Mouse (Mus musculus): ENCODE measurements around the gene Pard3.

Pard3 gene

DNA sequence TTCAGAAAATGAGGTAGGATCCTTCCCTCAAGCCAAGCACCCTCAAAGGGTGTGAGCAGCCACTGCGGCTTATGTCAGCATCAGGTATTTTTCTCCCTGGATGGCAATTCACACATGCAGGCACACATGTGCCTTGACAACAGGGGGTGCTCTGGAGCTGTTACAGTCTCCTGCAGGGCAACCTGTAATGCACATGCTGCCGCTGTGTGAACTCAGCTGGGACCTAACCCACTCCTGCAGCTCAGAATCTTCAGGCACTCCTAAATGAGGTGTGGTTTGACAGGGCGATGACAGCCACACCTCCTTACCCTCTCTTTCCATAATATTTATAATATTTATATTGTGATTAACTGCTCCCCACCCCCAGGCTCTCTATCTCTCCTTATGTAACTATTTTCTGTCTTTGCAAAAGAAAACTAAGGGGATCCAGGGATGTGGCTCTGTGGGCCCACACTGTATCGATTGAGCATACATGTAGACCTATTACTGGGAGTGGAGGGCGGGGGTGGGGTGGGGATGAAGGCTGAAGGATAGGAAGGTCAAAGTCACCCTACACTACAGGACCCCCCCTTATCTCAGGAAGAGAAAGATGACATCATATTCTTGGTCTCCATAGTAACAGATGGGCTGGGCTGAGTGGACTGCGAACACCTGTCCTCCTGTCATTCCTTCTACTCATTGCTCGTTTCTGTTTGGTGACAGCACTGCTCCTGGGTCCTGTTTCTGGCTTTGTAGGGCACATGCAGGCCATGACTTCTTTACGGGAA lies 375.1 kb downstream of the Pard3 start:
- peak; percentile 70 for DNase-seq (ENCODE audit: low spot score)

DNA sequence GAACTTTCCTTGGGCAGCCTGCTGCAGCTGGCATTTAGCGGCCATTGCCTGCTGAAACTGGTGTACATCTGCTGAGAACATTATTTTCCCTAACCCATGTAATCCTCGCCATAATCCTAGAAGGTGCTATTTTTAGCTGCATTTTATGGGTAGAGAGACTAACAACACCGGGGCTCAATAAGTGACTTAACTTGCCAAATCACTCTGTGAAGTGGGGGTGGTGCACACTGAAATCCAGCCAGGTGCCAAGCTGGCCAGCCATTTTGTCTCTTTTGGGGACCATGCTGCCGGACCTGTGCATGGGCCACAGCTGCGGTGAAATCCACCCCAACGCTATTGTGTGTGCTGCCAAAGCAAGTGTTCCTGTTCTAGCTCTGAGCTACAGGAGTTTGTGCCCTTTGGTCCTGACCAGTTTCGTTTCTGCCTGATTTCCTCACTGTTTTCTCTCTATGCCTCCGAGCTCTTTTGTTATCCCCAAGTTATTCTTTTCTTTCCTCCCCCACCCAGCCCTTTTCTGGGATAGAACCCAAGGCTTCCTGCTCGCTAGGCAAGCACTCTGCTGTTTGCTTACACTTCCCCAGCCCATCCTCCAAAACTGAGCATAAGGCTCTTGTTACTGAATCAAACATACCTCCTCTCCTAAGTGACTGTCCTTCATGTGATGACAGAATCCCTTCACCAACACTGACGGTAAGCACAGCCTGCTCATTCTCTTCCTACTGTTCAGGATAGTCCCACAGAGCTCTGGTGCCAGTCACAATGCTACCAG lies 375.9 kb downstream of the Pard3 start:
- peak; percentile 30 for DNase-seq (ENCODE audit: low spot score)

DNA sequence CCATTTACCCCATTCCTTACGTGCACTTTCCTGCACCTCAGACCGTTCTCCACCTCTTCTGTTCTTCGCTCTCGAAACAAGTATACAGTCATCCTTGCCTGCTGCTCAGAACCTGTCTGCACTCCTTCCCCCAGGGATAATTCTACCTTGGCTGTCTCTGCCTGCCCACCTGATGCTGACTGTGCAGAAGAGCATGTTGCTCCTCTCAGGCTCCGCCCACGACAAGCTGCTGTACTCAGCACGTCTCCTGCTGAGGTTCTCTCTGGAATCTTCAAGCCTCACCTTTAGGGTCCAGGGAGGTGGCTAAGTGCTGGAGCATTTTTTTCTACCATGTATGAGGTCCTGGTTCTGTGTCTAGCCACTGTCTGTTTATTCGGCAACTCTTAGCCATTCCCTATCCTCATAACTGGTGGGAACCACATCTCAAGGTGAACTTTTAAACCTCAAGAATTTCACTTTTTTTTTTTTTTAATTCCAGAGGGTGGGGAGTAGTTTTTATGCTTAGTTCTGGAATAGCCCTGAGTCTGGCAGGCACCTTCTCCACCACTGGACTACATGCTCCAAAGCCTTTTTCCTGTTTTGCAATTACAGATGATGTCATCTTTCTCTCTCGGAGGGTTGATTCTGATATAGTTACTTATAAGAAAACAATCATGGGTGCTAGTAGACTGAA lies 376.6 kb downstream of the Pard3 start:
- DNase-seq (ENCODE audit: low spot score): peak; percentile 23

DNA sequence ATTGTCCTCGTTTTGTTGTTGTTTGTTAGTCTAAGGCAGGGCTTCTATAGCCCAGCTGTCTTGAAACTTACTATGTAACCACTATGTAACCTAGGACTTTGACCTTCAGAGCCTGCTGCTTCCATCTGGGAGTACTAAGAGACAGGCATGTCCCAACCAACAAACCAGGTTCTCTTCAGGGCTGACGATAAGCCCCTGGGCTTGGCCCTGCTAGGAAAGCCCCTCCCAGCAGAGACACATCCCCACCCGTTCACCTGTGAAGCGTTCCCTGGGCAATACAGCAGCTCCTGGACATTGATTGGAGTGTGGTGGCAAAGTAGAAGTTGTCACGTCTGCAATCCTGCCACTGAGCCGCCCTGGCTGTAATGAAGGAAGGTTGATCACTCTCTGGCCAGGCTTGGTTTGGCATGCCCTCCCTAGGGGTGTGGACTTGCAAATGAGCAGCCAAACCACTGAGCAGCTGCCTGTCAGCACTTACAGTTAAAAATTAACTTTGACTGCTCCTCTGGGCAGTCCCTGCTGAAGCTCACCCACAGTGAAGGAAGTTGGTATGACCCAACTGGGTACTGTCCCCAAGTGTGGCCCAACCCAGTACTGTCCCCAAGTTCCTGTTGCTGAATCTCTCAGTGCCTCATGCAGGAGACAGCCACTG lies 377.3 kb downstream of the Pard3 start:
- peak; percentile 93 for DNase-seq (ENCODE audit: low spot score)

- DNase-seq (ENCODE audit: low spot score): no peak
These were observed 383.7 kb downstream of the Pard3 start for GRCm38 (mm10) chr8:127447401-127447800.

- DNase-seq (ENCODE audit: low spot score): no peak
These were observed 385.6 kb downstream of the Pard3 start for GRCm38 (mm10) chr8:127449066-127449840.

DNA sequence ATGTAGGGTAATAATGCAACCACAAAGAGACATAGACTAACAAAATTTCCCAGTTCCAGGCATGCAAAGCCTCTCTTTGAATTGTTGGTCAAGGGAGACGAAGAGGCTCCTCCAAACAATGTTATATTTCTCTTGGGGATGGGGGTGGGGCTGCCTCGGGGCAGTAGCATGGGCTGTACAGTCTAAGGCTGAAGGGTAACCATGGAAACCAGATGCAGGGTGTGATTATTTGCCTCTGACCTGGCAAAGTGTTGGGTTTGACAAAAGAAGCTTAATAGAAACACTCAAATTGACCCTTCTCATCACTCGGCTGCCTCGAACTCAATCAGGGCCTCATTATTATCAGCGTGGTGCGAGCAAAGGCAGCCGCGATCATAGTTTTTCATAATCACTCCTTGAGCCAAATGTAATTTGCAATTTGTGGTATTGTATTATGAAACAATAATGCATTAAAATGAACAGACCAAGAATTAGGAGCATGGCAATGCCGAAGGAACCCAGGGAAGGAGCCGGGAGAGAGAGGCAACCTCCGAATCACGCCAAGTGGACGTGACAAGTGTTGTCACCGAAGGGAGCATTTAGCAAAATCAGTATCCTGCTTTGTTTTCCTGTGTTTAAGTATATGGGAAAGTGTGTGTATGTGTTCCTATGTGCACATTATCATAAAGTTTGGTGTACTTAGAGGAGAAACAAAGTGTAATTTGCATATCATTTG lies 387.4 kb downstream of the Pard3 start:
- DNase-seq (ENCODE audit: low spot score): no peak

DNA sequence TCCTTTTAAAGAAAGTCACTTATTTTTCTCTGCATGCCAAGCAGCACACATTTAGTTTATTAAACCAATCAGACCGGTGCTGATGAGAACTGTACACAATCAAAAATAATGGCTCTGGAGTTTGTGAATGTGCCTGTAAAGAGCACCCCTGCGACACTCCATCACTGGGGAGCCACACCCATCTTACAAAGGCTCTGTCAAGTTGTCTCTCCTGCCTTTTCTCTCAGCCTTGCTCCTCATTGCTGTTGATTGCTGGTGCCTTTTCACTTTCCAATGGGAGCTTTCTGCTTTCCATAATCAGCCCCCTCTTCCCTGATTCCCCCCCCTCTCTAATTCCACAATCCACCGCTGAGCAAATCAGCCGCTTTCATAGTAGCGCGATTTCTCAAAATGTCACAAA lies 388.7 kb downstream of the Pard3 start:
- no peak for DNase-seq (ENCODE audit: low spot score)

GRCm38 (mm10) chr8:127457901-127458300 lies 394.2 kb downstream of the Pard3 start:
- no peak for DNase-seq (ENCODE audit: low spot score)

- DNase-seq (ENCODE audit: low spot score): no peak
These were observed 397.5 kb downstream of the Pard3 start for GRCm38 (mm10) chr8:127461173-127461572.

GRCm38 (mm10) chr8:127462378-127462935 lies 398.8 kb downstream of the Pard3 start:
- no peak for DNase-seq (ENCODE audit: low spot score)

DNA sequence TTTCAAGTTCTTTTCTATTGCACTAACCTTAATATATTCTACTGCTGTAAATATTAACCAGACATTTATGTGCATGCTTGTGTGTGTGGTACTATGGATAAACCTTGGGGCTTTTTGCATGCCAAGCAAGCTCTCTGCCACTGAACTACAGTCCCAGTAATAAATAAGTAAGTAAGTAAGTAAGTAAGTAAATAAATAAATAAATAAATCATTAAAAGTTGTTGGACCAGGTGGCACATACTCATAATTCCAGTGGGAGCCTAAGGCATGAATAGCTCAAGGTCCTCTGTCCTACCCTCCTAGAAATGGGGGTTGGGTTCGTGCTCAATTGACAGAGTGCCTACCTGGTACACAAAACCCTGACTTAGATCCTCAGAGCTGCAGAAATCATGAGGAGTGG lies 400.6 kb downstream of the Pard3 start:
- DNase-seq (ENCODE audit: low spot score): no peak

DNA sequence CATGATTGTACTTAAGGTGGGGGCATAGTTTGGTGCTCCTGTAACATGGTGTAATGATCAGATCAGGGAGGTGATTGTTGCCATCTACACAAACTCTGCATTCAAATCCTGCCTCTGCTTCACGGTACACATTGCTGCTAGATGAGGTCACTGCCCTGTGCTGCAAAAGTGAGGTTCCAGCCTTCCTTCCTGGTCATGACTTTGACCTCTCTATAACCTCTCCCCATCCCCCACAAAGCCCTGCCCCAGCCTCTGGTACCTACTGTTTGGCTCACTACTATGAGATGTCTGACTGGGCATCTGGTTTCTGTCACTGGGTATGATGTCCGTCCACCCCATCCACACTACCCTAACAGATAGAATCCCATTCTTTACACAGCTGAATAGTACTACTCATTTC lies 408.5 kb downstream of the Pard3 start:
- DNase-seq (ENCODE audit: low spot score): no peak

DNA sequence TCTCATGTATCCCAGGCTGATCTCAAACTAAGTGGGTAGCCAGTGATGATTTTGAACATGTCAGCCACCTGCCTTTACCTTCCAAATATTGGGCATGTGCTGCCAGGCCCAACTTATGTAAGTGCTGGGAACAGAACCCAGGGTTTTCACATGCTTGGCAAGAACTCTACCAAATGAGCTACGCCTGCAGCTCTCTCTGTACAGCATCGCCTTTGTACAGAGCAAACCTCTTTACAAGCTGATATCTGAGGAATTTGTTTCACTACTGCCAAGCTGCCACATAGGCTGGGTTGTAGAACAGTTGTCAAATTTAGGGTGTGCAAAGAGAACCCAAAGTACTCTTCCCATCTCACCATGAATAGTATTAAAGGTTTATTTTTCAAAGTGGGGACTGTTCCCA lies 416.3 kb downstream of the Pard3 start:
- DNase-seq (ENCODE audit: low spot score): peak; percentile 4

- no peak for DNase-seq (ENCODE audit: low spot score)
These were observed 421.9 kb downstream of the Pard3 start for GRCm38 (mm10) chr8:127485618-127486017.

GRCm38 (mm10) chr8:127491963-127492362 lies 428.3 kb downstream of the Pard3 start:
- DNase-seq (ENCODE audit: low spot score): no peak

- DNase-seq (ENCODE audit: low spot score): no peak
These were observed 431.6 kb downstream of the Pard3 start for GRCm38 (mm10) chr8:127495226-127495780.

DNA sequence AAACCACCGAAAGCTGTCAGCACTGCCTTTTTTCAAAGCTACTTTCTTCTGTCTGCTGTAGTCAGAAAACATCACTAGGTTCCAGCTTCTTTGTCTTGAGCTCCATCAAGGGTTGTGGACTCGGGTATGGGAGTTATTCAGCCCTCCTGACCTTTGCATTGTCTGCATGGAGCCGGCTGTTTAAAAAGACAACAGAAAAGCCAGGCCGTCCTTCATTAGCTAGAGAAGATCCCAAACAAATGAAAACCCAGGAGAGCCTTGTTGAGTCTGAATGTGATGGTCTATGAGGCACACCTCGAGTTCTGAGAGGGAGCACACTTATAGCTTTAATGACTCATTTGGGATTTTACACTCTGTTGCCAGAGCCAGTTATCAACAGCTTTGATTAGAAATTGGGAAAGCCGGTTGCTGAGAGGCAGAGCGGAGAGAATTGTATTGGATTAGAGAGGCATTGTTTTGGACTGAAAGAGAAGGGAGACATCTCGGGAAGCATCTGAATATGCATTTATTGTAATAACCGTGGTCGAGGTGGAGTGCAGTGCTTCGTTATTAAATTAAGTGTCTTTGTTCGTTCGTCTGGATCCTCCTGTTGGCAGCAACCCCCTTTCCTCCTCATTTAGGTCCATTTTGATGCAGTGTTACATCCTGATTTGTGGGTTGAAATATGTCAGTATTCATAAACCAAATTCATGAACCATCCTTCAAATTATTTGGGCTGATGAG lies 435.5 kb downstream of the Pard3 start:
- no peak for DNase-seq (ENCODE audit: low spot score)

DNA sequence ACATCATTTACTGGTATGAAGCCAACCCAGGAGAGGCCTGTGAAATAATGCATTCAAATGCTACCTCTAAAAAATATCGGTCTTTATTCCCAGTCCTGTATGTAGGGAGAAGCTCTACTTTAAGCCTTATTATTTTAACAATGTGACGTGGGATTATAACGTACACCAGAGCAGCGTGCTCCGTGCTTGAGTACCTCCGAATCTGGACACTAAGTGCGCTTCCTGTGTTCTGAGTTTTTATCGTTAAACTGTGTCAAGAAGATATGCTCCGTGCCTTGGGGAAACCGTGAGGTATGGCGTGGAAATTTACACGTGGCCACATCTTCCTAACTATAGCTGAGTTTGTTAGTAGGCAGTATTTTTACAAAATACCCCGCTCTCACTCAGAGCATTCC lies 436.0 kb downstream of the Pard3 start:
- no peak for DNase-seq (ENCODE audit: low spot score)

- DNase-seq (ENCODE audit: low spot score): peak; percentile 16
These were observed 436.5 kb downstream of the Pard3 start for GRCm38 (mm10) chr8:127500206-127500605.
